Mouse (Mus musculus) adipocyte (in vitro differentiated cells): ENCODE measurements around the gene Dnah17.
A peak's percentile ranks its signal among the peaks of the same experiment; 100 is the strongest.

Experiments
- DNase-seq: peaks from one replicate; pipeline ENCODE4 v3.0.0-alpha.2; 2016; ENCODE audit warnings: low spot score

Dnah17 gene

GRCm38 (mm10) chr11:118085961-118086360 is 44.5 kb downstream of the Dnah17 start:
- no peak for DNase-seq

GRCm38 (mm10) chr11:118085176-118085575 is 45.3 kb downstream of the Dnah17 start:
- DNase-seq = no peak

- no peak for DNase-seq
Measured at GRCm38 (mm10) chr11:118084266-118084665, 46.2 kb downstream of the Dnah17 start.

GRCm38 (mm10) chr11:118083811-118084210 is 46.6 kb downstream of the Dnah17 start:
- peak; percentile 57 for DNase-seq

- no peak for DNase-seq
Measured at GRCm38 (mm10) chr11:118082294-118082693, 48.1 kb downstream of the Dnah17 start.

- DNase-seq = no peak
Measured at GRCm38 (mm10) chr11:118079750-118080149, 50.7 kb downstream of the Dnah17 start.

GRCm38 (mm10) chr11:118076929-118077328 is 53.5 kb downstream of the Dnah17 start:
- no peak for DNase-seq

- DNase-seq = no peak
Measured at GRCm38 (mm10) chr11:118075035-118075522, 55.4 kb downstream of the Dnah17 start.

GRCm38 (mm10) chr11:118071227-118071912 is 59.1 kb downstream of the Dnah17 start:
- DNase-seq = no peak

GRCm38 (mm10) chr11:118068812-118069332 is 61.6 kb downstream of the Dnah17 start:
- no peak for DNase-seq

- no peak for DNase-seq
Measured at GRCm38 (mm10) chr11:118067588-118067987, 62.8 kb downstream of the Dnah17 start.

- DNase-seq = no peak
Measured at GRCm38 (mm10) chr11:118060038-118060437, 70.4 kb downstream of the Dnah17 start.

GRCm38 (mm10) chr11:118058872-118059271 is 71.6 kb downstream of the Dnah17 start:
- DNase-seq = no peak

- DNase-seq = no peak
Measured at GRCm38 (mm10) chr11:118058367-118058766, 72.1 kb downstream of the Dnah17 start.

GRCm38 (mm10) chr11:118050174-118050573 is 80.3 kb downstream of the Dnah17 start:
- no peak for DNase-seq

- no peak for DNase-seq
Measured at GRCm38 (mm10) chr11:118049641-118050040, 80.8 kb downstream of the Dnah17 start.

GRCm38 (mm10) chr11:118043293-118043907 is 87.0 kb downstream of the Dnah17 start:
- peak; percentile 9 for DNase-seq

GRCm38 (mm10) chr11:118042791-118043190 is 87.6 kb downstream of the Dnah17 start:
- DNase-seq = no peak

- DNase-seq = no peak
Measured at GRCm38 (mm10) chr11:118035068-118035467, 95.4 kb downstream of the Dnah17 start.

GRCm38 (mm10) chr11:118034395-118034794 is 96.0 kb downstream of the Dnah17 start:
- DNase-seq = no peak

- DNase-seq = no peak
Measured at GRCm38 (mm10) chr11:118031134-118031533, 99.3 kb downstream of the Dnah17 start.

- no peak for DNase-seq
Measured at GRCm38 (mm10) chr11:118029170-118029569, 101.3 kb downstream of the Dnah17 start.

GRCm38 (mm10) chr11:118024111-118024510 is 106.3 kb downstream of the Dnah17 start:
- no peak for DNase-seq
